Mouse (Mus musculus) gastrocnemius, postnatal 14 days (tissue): ENCODE data around the gene Kctd10. TPM values are rescaled to one million over a fixed set of nuclear protein-coding genes. Genes with fewer than 3 reads are reported as not detected.

Source experiments
- DNase-seq: peaks from one replicate; pipeline ENCODE4 v3.0.0; 2021; ENCODE audit warnings: mixed read lengths
- intact Hi-C: fragments of 180-260 bp; cut with DNase I; formaldehyde crosslinking; loops from one replicate; pipeline ENCODE4 v1.15.1; 2025; ENCODE audit warnings: low total_unique reads
- total RNA-seq, 2 experiments: library from RNA; stranded (reverse); gene quantifications; 2 replicates each; pipeline ENCODE4 v1.2.3; 2021

Gene Kctd10
- total RNA-seq, 2 experiments from 2014 or later = 24.2 to 25.0 TPM

GRCm38 (mm10) chr5:114383184-114383904, 3.0 kb upstream of the Kctd10 start:
- intact Hi-C loops = loop anchor here (10.0 kb wide), 1 partner anchor 69 kb away; no protein-coding TSS in a partner anchor
- DNase-seq = no peak

DNA sequence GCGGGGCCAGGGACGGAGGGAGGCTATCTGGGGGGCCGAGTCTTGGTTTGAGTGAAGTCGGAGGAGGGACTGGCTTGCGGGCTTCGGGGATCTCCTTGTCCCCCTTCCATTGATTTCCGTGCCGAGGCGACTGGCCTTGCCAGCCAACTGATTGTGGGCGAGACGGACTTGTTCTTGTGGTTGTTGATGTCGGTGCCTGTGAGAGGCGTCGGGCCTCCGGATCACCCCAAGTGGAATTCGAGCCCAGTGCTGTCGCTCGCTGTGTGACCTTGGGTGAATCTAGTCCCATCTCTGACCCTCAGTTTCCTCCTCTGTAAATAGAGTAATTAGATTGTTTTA, 674 bp upstream of the Kctd10 start:
- no peak for DNase-seq

GRCm38 (mm10) chr5:114379763-114380162, 545 bp downstream of the Kctd10 start:
- intact Hi-C loops = loop anchor here (10.0 kb wide), 1 partner anchor 65 kb away; no protein-coding TSS in a partner anchor
- no peak for DNase-seq

More for the DNA sequence above, 674 bp upstream of the Kctd10 start:
- intact Hi-C loops = loop anchor here (10.0 kb wide), 1 partner anchor 66 kb away; no protein-coding TSS in a partner anchor

GRCm38 (mm10) chr5:114378936-114379335, 1.4 kb downstream of the Kctd10 start:
- intact Hi-C loops = no loop called here
- DNase-seq = no peak

- intact Hi-C loops = no loop called here
- DNase-seq = no peak
These were observed 2.0 kb downstream of the Kctd10 start for GRCm38 (mm10) chr5:114378177-114378920.

DNA sequence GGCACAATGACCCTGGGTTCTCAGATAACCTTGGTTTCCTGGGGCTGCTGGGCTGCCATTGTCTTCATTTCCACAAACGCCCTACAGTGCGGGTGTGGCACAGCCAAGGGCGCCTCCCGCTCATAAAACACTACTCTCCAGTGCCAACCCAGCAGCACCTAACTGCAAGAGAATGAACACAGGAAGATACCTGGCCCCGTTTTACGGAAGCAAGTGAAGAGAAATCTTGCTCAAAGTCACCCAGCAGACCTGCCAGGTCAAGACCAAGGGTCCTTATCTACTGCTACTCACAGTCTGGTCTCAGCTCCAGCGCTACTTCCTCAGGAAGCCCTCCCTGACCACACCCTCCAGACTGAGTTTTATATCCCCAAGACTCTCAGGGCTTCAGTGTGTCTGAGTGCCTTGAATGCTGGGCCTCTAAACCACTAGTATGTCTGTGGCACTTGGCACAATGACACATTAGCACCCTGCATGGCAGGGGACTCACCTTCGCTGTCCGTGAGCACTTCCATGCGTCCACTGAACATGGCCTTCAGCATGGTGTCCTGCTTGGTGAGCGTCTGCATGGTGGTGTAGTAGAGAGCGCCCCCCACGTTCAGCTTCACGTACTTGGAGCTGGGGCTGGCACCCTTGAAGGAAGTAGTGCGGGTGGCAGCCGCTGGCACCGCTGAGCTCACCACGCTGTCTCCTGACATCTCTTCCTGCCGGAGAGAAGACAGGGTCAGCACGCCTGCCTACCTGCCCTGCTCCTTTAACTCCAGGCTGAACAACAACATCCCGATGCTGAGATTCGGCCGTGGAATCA, 5.7 kb downstream of the Kctd10 start:
- intact Hi-C loops = no loop called here
- no peak for DNase-seq

DNA sequence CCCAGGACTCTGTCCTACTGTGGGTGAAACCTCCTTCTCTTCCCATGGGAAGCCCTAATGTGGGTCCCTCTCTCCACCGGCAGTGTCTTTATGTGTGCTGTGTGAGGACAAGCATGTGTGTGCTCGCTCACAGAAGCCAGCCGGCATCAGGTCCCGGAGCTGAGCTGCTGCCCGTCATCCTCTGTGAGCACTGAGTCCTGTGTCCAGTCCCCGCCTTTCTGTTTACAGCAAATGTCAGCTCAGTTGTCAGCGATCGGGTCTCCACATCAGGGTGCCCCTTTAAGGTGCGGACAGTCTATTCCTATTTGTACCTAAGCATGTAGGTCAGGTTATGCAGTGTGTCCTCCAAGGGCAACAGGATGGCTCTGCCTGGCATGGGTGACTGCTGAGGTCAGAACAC, 6.7 kb downstream of the Kctd10 start:
- intact Hi-C loops = no loop called here
- no peak for DNase-seq

DNA sequence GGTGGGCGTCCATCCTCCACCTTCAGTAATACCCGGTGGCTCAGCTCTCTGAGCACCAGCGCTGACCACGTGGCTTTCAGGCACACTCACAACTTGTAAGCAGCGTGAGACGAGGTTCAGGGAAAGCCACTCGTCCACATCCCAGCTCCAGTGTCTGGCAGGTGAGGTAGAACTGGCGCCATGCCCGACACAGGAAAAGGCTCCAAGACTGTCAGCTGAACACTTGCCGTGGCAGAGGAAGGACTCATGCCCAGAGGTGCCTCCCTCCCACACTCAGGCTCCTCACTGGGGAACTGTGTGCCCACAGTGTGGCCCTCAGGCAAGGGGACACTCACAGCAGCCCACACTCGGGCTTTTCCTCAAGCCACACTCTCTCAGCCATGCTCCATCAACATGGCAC, 7.1 kb downstream of the Kctd10 start:
- intact Hi-C loops = no loop called here
- DNase-seq = peak; percentile 21

GRCm38 (mm10) chr5:114372565-114372964, 7.7 kb downstream of the Kctd10 start:
- intact Hi-C loops = no loop called here
- no peak for DNase-seq

DNA sequence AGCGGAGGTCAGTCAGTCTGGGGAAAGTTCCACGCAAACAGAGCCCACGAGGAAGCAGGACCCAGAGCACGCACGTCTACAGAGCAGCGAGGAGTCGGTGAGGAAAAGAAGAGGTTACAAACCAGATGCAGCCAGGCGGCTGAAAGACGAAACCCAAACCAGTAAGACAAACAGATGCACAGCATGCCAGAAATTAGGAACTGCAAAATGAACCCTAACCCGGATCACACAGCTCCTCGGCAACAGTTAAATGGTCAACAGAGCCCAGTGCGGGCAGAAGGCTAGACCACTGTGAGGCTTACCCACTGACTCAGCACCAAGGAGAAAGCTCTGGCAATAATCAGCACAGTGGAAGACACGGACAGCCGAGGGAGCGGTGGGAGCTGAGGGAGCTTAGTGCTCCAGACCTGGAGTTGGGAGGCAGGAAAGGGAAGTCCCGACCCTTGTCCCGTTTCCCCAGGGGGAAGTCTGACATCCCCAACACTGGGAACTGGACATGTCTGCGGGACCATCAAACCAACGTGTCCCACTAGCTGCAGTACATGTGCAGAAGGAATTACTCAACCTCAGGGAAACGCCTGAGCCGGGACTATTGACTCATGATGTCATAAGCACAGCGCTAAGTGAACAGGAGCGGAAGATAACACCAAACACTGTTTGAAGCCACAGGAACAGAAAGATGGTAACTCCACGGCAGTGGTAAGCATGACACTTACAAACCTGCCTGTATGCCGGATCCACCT, 8.4 kb downstream of the Kctd10 start:
- no peak for DNase-seq
- intact Hi-C loops = no loop called here

GRCm38 (mm10) chr5:114371331-114371730, 9.0 kb downstream of the Kctd10 start:
- no peak for DNase-seq
- intact Hi-C loops = no loop called here

DNA sequence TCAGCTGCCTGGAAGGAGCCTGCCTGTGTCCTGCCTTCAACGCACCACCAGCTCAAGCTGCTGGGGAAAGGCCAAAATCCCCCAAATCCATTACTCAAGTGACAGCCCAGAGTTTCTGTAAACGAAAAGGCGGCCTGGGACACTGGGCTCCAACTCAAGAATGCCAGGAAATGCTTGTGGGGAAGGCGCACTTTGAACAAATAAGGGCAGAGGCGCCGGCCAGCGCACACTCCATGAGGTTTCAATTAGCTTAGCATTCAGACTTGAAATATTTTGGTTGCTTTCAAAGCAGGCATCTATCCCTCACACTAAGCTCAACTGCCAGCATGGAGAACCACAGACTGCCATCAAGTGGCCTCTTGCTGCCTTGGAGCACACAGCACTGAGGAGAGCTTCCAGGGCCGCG, 9.9 kb downstream of the Kctd10 start:
- intact Hi-C loops = no loop called here
- peak; percentile 43 for DNase-seq

GRCm38 (mm10) chr5:114369921-114370320, 10.4 kb downstream of the Kctd10 start:
- DNase-seq = no peak
- intact Hi-C loops = no loop called here

DNA sequence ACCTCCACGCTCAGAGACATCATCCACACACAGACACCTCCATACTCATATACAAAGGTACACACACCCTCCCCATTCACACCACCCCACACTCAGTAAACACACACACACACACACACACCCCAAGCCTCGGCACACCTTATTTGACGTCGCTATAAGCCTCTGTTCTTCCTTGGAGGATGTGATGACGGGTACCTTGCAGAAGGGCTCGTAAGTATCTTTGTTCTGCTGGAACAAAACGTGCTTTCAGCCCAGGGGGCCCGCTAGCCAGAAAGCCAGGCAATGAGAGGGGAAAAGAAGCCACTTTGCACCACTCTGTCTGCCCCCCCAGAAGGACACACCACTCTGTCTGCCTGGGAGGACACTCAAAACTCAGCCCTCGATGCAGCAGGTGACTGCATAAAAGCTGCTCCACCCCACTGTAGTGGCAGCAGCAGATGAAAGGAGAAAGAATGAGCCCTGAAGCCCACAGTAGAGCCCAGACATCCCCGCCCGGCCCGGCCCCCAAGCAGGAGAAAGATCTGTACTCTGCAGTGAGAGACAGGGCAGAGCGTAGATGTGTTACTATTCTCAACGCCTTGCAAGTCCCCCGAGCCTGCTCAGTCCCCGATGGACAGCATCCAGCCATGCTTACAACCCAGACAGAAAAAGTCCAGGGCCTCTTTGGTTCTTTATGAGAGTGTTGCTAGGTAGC, 11.4 kb downstream of the Kctd10 start:
- intact Hi-C loops = no loop called here
- DNase-seq = no peak

DNA sequence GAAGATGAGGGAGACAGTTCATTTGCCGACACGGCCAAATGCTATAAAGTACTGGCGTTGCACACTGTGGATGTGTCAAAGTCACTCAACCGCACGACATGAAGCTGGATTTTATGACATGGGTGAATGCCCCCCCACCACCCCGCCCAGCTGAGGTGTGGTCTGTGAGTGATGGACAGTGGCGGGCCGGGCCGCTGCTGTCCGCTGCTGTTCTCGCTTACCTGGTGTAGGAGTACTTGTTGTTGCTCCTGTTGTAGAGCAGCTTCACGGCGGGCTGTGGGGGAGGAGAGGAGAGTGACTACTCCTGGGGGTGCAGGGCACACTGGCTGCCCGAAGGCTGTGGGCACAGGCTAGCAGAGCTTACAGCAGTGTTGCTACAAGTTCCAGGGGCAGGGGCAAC, 12.2 kb downstream of the Kctd10 start:
- DNase-seq = no peak
- intact Hi-C loops = no loop called here

DNA sequence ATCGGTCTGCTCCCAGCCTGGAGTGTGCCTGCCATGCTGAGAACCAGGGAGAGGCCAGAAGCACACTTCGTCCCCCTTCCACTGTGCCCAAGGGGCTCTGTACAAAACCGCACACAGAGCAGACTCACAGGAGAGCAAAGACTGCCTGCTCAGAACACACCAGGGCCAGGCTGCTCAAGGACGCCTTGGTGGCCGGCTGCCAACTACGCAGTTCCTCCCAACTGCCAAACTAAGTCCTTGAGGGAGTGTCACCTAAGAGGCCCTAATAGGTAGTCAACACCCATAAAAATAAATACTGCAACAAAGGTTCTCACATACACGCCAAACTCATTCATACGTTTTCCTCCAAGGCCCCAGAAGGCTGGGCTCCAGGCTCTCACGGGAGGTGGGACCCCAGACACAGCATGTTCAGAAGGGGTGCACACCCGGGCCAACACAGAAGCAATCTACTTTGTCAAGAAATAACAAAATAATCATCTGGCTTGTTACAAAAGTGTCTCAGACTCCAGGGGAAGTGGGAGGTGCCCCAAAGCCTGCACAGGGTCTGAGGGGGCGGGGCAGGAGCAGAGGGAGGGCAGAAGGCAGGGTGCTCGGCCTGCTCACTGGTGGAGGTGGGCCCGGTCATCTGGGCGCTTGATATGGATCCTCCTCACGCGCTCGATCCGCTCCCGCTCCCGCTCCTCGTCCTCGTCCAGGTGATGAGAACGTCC, 15.1 kb downstream of the Kctd10 start:
- DNase-seq = no peak
- intact Hi-C loops = no loop called here

GRCm38 (mm10) chr5:114360968-114361367, 19.3 kb downstream of the Kctd10 start:
- intact Hi-C loops = no loop called here
- DNase-seq = no peak

GRCm38 (mm10) chr5:114359586-114359985, 20.7 kb downstream of the Kctd10 start:
- intact Hi-C loops = no loop called here

More at GRCm38 (mm10) chr5:114359586-114359985, 20.7 kb downstream of the Kctd10 start:
- no peak for DNase-seq
